Mouse (Mus musculus) stomach, embryonic 15.5 days (tissue): Measurements from ENCODE around the gene Cd28. TPM values are rescaled to one million over a fixed set of nuclear protein-coding genes. Genes with fewer than 3 reads are reported as not detected.

Experiments
- polyA plus RNA-seq: library from polyadenylated mRNA; unstranded; fragments of >200 nt; fragmentation: Nextera tagmentation; extraction: Ambion mirVana; gene quantifications from 2 replicates; pipeline ENCODE4 v1.2.1, GENCODE M21; 2015

The Cd28 gene
- polyA plus RNA-seq, 1 experiment from 2014 or later: 0.18 TPM

Other genes starting within 250 kb of the Cd28 start
- 30.8 and 33.4 TPM in 2 replicates for gene Raph1, start 149.7 kb upstream of the Cd28 start, polyA plus RNA-seq
- not detected in 2 replicates for gene Ctla4, start 170.2 kb downstream of the Cd28 start, polyA plus RNA-seq